Mouse (Mus musculus): ENCODE measurements at regions not wholly inside any gene's neighbourhood (a gene's known extent, or its start where the extent isn't known, plus 50 kb on each side); places are given as distances from the start of the nearest gene placed in this dataset.

- H3K9ac ChIP-seq (ENCODE audit: low read depth, low read length), result no peak overlapping the region
- H3K4me1 ChIP-seq (ENCODE audit: control insufficient read depth, insufficient read depth, low read length), result no peaks in the 10 kb centered on the region
- no peaks in the 10 kb centered on the region for H3K27me3 ChIP-seq (ENCODE audit: control insufficient read depth, insufficient read depth, low read length)
- no peak for ATAC-seq (ENCODE audit: low FRiP score, low TSS enrichment)
- no peak overlapping the region for H3K4me3 ChIP-seq (ENCODE audit: low read length)
- no peaks in the 10 kb centered on the region for H3K36me3 ChIP-seq (ENCODE audit: control insufficient read depth, insufficient read depth, low read length)
- WGBS, result 76% methylated on average over 4 of the region's 4 CpGs
- no peak overlapping the region for H3K27ac ChIP-seq (ENCODE audit: low read depth, low read length)
- no peak overlapping the region; the same call in 1 of the 2 replicates for H3K4me2 ChIP-seq (replicated peaks; ENCODE audit: low read depth, low read length)
- H3K9me3 ChIP-seq (ENCODE audit: control insufficient read depth, low read length), result no peaks in the 10 kb centered on the region
Measured at GRCm38 (mm10) chr16:77537351-77537750, 64.5 kb downstream of the Gm11146 start.

DNA sequence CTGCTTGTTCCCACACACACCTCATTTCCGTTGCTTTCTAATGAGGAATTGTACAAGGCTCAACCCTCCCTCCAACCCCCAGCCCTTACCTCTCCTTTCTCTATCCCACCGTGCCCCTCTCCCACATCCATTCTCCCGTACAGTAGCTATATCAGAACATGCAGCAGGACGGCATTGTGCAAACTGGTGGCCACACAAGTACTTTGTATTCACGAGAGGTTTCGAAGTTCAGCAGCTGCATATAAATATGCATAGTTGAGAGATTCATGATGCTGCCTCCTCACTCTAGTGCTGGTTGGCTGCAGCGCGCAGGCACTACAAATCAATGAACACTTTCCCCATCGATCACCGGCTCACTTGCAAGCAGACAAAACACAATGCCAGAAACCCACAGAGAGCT lies 65.1 kb downstream of the Gm11146 start:
- Histone ChIP-seq H3K27me3 (ENCODE audit: control insufficient read depth, insufficient read depth, low read length) (no peaks in the 10 kb centered on the region), H3K4me1 (ENCODE audit: control insufficient read depth, insufficient read depth, low read length) (no peaks in the 10 kb centered on the region), H3K4me2 (replicated peaks; ENCODE audit: low read depth, low read length) (no peak overlapping the region; the same call in 1 of the 2 replicates), H3K9me3 (ENCODE audit: control insufficient read depth, low read length) (no peaks in the 10 kb centered on the region), H3K27ac (ENCODE audit: low read depth, low read length) (no peak overlapping the region), H3K4me3 (ENCODE audit: low read length) (0 out of 2 replicates have a peak overlapping the region, but pooled peaks have one; percentile 1), H3K9ac (ENCODE audit: low read depth, low read length) (no peak overlapping the region), H3K36me3 (ENCODE audit: control insufficient read depth, insufficient read depth, low read length) (no peaks in the 10 kb centered on the region)
- ATAC-seq (ENCODE audit: low FRiP score, low TSS enrichment), result peak; percentile 52; the same call in 1 of the 2 replicates
- 54% methylated on average over 10 of the region's 10 CpGs for WGBS

- Histone ChIP-seq H3K4me1 (ENCODE audit: control insufficient read depth, insufficient read depth, low read length) (no peaks in the 10 kb centered on the region), H3K4me2 (replicated peaks; ENCODE audit: low read depth, low read length) (no peak overlapping the region; the same call in 1 of the 2 replicates)
Measured at GRCm38 (mm10) chr16:77536314-77536713, 65.6 kb downstream of the Gm11146 start.

GRCm38 (mm10) chr16:77535021-77535420 lies 66.9 kb downstream of the Gm11146 start:
- 74% methylated on average over 3 of the region's 3 CpGs for WGBS
- 0 out of 2 replicates have a peak, but pooled peaks cover 5% of the 10 kb centered on the region for H3K9me3 ChIP-seq (ENCODE audit: control insufficient read depth, low read length)
- H3K27me3 ChIP-seq (ENCODE audit: control insufficient read depth, insufficient read depth, low read length), result no peaks in the 10 kb centered on the region
- H3K36me3 ChIP-seq (ENCODE audit: control insufficient read depth, insufficient read depth, low read length), result no peaks in the 10 kb centered on the region
- H3K9ac ChIP-seq (ENCODE audit: low read depth, low read length), result no peak overlapping the region
- H3K27ac ChIP-seq (ENCODE audit: low read depth, low read length), result no peak overlapping the region
- no peak overlapping the region for H3K4me2 ChIP-seq (replicated peaks; ENCODE audit: low read depth, low read length)
- no peak for ATAC-seq (ENCODE audit: low FRiP score, low TSS enrichment)
- H3K4me3 ChIP-seq (ENCODE audit: low read length), result no peak overlapping the region
- H3K4me1 ChIP-seq (ENCODE audit: control insufficient read depth, insufficient read depth, low read length), result no peaks in the 10 kb centered on the region

More at GRCm38 (mm10) chr16:77536314-77536713, 65.6 kb downstream of the Gm11146 start:
- Histone ChIP-seq H3K27ac (ENCODE audit: low read depth, low read length) (no peak overlapping the region), H3K9me3 (ENCODE audit: control insufficient read depth, low read length) (no peaks in the 10 kb centered on the region), H3K36me3 (ENCODE audit: control insufficient read depth, insufficient read depth, low read length) (no peaks in the 10 kb centered on the region), H3K27me3 (ENCODE audit: control insufficient read depth, insufficient read depth, low read length) (no peaks in the 10 kb centered on the region), H3K9ac (ENCODE audit: low read depth, low read length) (no peak overlapping the region), H3K4me3 (ENCODE audit: low read length) (no peak overlapping the region)
- 72% methylated on average over 6 of the region's 6 CpGs for WGBS
- no peak for ATAC-seq (ENCODE audit: low FRiP score, low TSS enrichment)

DNA sequence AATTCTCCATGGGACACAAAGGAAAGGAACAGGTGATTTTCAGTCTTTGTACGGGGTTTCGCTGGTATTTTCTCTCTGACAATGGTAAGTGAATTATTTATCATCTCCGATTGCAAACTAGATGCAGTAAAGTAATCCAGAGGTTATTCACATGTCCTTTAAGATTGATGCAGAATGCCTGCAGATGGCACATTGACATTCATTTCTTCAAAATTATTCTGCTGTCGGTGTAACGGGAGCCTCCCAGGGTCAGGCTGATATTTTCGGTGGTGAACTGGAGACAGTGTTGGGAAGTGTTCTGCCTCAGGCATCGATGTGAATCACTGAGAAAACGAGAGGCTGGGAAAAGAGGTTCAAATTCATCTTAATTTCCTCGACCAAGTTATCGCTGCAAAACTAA lies 70.3 kb downstream of the Gm11146 start:
- Histone ChIP-seq H3K27me3 (ENCODE audit: control insufficient read depth, insufficient read depth, low read length) (no peaks in the 10 kb centered on the region), H3K36me3 (ENCODE audit: control insufficient read depth, insufficient read depth, low read length) (no peaks in the 10 kb centered on the region), H3K9me3 (ENCODE audit: control insufficient read depth, low read length) (0 out of 2 replicates have a peak, but pooled peaks cover 5% of the 10 kb centered on the region), H3K4me3 (ENCODE audit: low read length) (no peak overlapping the region), H3K9ac (ENCODE audit: low read depth, low read length) (no peak overlapping the region), H3K4me1 (ENCODE audit: control insufficient read depth, insufficient read depth, low read length) (no peaks in the 10 kb centered on the region), H3K27ac (ENCODE audit: low read depth, low read length) (no peak overlapping the region), H3K4me2 (replicated peaks; ENCODE audit: low read depth, low read length) (no peak overlapping the region)
- no peak for ATAC-seq (ENCODE audit: low FRiP score, low TSS enrichment)
- WGBS, result 87% methylated on average over 10 of the region's 10 CpGs

- 0 out of 2 replicates have a peak, but pooled peaks cover 5% of the 10 kb centered on the region for H3K9me3 ChIP-seq (ENCODE audit: control insufficient read depth, low read length)
- H3K4me2 ChIP-seq (replicated peaks; ENCODE audit: low read depth, low read length), result no peak overlapping the region
- no peaks in the 10 kb centered on the region for H3K27me3 ChIP-seq (ENCODE audit: control insufficient read depth, insufficient read depth, low read length)
- no peak overlapping the region for H3K4me3 ChIP-seq (ENCODE audit: low read length)
- H3K9ac ChIP-seq (ENCODE audit: low read depth, low read length), result no peak overlapping the region
- WGBS, result 64% methylated on average over 1 of the region's 1 CpGs
- no peak overlapping the region for H3K27ac ChIP-seq (ENCODE audit: low read depth, low read length)
- no peaks in the 10 kb centered on the region for H3K4me1 ChIP-seq (ENCODE audit: control insufficient read depth, insufficient read depth, low read length)
- no peak for ATAC-seq (ENCODE audit: low FRiP score, low TSS enrichment)
- H3K36me3 ChIP-seq (ENCODE audit: control insufficient read depth, insufficient read depth, low read length), result no peaks in the 10 kb centered on the region
Measured at GRCm38 (mm10) chr16:77527951-77528350, 73.9 kb downstream of the Gm11146 start.

- ATAC-seq (ENCODE audit: low FRiP score, low TSS enrichment), result no peak
- Histone ChIP-seq H3K4me1 (ENCODE audit: control insufficient read depth, insufficient read depth, low read length) (no peaks in the 10 kb centered on the region), H3K9ac (ENCODE audit: low read depth, low read length) (no peak overlapping the region), H3K4me2 (replicated peaks; ENCODE audit: low read depth, low read length) (no peak overlapping the region), H3K4me3 (ENCODE audit: low read length) (no peak overlapping the region), H3K9me3 (ENCODE audit: control insufficient read depth, low read length) (no peaks in the 10 kb centered on the region), H3K27ac (ENCODE audit: low read depth, low read length) (no peak overlapping the region), H3K36me3 (ENCODE audit: control insufficient read depth, insufficient read depth, low read length) (no peaks in the 10 kb centered on the region), H3K27me3 (ENCODE audit: control insufficient read depth, insufficient read depth, low read length) (no peaks in the 10 kb centered on the region)
- 81% methylated on average over 3 of the region's 3 CpGs for WGBS
Measured at GRCm38 (mm10) chr16:77514606-77515005, 87.3 kb downstream of the Gm11146 start.

DNA sequence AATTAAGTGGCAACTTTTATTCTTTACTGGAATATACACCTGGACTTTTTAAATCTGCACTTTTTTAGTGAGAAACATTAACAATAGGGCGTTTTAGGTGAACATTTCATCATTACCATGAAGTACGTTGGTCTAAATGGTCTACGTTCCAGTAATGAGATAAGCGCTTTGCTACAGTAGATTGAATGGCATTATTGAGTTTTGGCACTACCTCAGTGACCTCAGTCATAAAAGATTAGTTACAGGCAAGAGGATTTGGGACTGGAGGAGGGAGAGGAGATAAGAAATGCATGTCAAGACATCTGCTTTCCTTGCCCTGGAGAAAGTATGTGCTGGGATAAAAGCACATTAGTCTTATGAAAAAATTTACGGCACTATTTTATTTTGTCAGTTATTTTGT lies 98.3 kb downstream of the Gm11146 start:
- H3K9ac ChIP-seq (ENCODE audit: low read depth, low read length), result no peak overlapping the region
- H3K9me3 ChIP-seq (ENCODE audit: control insufficient read depth, low read length), result peaks cover 5% of the 10 kb centered on the region; the same call in 1 of the 2 replicates
- H3K4me3 ChIP-seq (ENCODE audit: low read length), result no peak overlapping the region
- no peak overlapping the region for H3K27ac ChIP-seq (ENCODE audit: low read depth, low read length)
- H3K4me1 ChIP-seq (ENCODE audit: control insufficient read depth, insufficient read depth, low read length), result no peaks in the 10 kb centered on the region
- H3K27me3 ChIP-seq (ENCODE audit: control insufficient read depth, insufficient read depth, low read length), result no peaks in the 10 kb centered on the region
- no peak overlapping the region; the same call in 1 of the 2 replicates for H3K4me2 ChIP-seq (replicated peaks; ENCODE audit: low read depth, low read length)
- no peaks in the 10 kb centered on the region for H3K36me3 ChIP-seq (ENCODE audit: control insufficient read depth, insufficient read depth, low read length)
- WGBS, result 63% methylated on average over 5 of the region's 5 CpGs
- ATAC-seq (ENCODE audit: low FRiP score, low TSS enrichment), result no peak

DNA sequence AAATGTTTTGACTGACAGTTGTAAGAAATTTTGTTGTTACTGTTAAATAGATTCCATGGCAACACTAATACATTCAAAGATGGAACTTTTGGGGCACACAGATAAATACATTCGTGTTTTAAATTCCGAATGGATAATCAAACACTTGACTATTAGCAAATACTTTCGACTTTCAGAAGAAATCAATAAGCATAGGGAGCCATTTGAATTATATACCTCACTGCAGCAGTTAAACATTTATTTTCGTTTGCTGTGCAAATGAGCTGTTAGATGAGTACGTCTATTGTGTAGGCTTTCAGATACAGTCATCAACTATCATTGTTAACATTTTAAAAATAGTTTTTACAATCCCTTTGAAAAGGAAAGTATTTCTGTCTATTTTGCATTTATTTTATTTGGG lies 99.0 kb downstream of the Gm11146 start:
- Histone ChIP-seq H3K27ac (ENCODE audit: low read depth, low read length) (no peak overlapping the region), H3K9me3 (ENCODE audit: control insufficient read depth, low read length) (peaks cover 5% of the 10 kb centered on the region; the same call in 1 of the 2 replicates), H3K36me3 (ENCODE audit: control insufficient read depth, insufficient read depth, low read length) (no peaks in the 10 kb centered on the region), H3K9ac (ENCODE audit: low read depth, low read length) (no peak overlapping the region), H3K4me3 (ENCODE audit: low read length) (no peak overlapping the region), H3K4me1 (ENCODE audit: control insufficient read depth, insufficient read depth, low read length) (no peaks in the 10 kb centered on the region), H3K27me3 (ENCODE audit: control insufficient read depth, insufficient read depth, low read length) (no peaks in the 10 kb centered on the region), H3K4me2 (replicated peaks; ENCODE audit: low read depth, low read length) (no peak overlapping the region)
- 77% methylated on average over 5 of the region's 5 CpGs for WGBS
- no peak for ATAC-seq (ENCODE audit: low FRiP score, low TSS enrichment)
